In the genomic region with DNA sequence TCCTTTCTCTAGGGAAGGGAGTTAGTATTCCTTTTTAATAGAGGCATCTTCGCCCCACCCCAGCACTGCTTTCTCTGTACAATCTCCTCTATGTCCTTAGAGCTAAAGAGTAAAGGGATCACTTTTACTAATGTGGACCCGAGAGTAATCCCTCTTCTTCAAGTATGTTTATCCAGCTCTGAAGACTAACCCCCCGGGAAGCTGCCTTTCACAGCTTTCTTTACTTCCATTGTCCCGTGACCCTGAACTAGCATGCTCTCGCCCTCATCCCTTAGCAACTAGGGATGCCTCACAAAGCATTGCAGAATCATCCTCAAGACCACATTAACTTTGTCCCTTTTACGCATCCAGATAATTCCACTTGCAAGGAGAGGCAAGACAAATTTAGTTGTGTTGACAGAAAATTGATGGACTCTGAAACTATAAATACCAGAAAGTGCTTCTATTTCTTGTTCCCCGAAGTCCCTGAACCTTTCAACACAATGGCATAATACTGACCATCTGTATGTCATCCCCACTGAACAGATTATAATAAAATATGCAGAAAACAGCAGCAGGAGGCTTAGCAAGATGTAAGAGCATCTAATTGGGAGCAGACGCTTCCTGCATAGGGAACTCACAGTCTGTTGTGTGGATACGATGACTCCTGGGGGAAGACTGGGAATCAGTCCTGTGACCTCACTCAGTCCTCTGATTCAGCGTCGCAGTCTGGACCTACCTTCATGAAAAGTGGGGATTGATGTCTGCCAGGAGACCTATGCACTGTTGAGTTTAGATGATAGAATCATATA, we compare ENCODE assay signal across 14 mouse cellular contexts.
A peak's percentile ranks its signal among the peaks of the same experiment; 100 is the strongest.
DNase-seq lines count a peak whose midpoint lies in the region; ATAC-seq lines count a peak whose summit lies in the region.
"Had no signal": no experiment of that assay in that cellular context is flagged by ENCODE, and none has a peak within 500 bp of the region (broad histone marks: within the 10 kb centered on the region; RNA-seq: fewer than 3 reads in every experiment).

No protein-coding gene starts in this region.

- no peaks in the 10 kb centered on the region for H3K9me3 ChIP-seq in forebrain, embryonic 11.5 days (ENCODE audit: control insufficient read depth, low read length)
- H3K9me3 ChIP-seq in forebrain, embryonic 16.5 days (ENCODE audit: control insufficient read depth, low read length) = no peaks in the 10 kb centered on the region
- H3K9me3 ChIP-seq in forebrain, embryonic 13.5 days (replicated peaks) = no peaks in the 10 kb centered on the region
- no peaks in the 10 kb centered on the region for H3K9me3 ChIP-seq in neural tube, embryonic 14.5 days (ENCODE audit: control insufficient read depth, low read length)
- H3K9me3 ChIP-seq: limb, embryonic 10.5 days had no signal

- no peak overlapping the region for H3K9ac ChIP-seq in forebrain, embryonic 11.5 days (ENCODE audit: low read length)
- H3K9ac ChIP-seq in forebrain, embryonic 16.5 days (replicated peaks; ENCODE audit: low read depth, low read length) = no peak overlapping the region
- H3K9ac ChIP-seq in forebrain, embryonic 13.5 days = no peak overlapping the region
- H3K9ac ChIP-seq in neural tube, embryonic 14.5 days (replicated peaks; ENCODE audit: low read depth, low read length) = no peak overlapping the region
- H3K9ac ChIP-seq: liver, embryonic 14.5 days had no signal

- DNase-seq in forebrain, embryonic 11.5 days (ENCODE audit: low spot score) = no peak
- peak; percentile 66 for DNase-seq in mesoderm, embryonic 11.5 days (ENCODE audit: low read depth, low spot score)
- no peak for DNase-seq in urinary bladder, postnatal 36 days (ENCODE audit: low spot score in 2 of 2)
- no peak for DNase-seq in right cerebral cortex, postnatal 14 days
- DNase-seq: cerebellum, adult 9-11 months; kidney, adult 9 months; lung, postnatal 36 days; thymus, postnatal 14 days had no signal

- no peak overlapping the region for H3K27ac ChIP-seq in forebrain, embryonic 11.5 days (ENCODE audit: low read depth, low read length)
- H3K27ac ChIP-seq in forebrain, embryonic 16.5 days (ENCODE audit: low read length) = no peak overlapping the region
- no peak overlapping the region for H3K27ac ChIP-seq in forebrain, embryonic 13.5 days
- H3K27ac ChIP-seq in neural tube, embryonic 14.5 days (ENCODE audit: low read depth, low read length) = no peak overlapping the region
- H3K27ac ChIP-seq: limb, embryonic 10.5 days; liver, embryonic 14.5 days had no signal

- no peak overlapping the region for H3K4me2 ChIP-seq in forebrain, embryonic 11.5 days (ENCODE audit: low read depth, low read length, severe bottlenecking)
- H3K4me2 ChIP-seq in forebrain, embryonic 16.5 days (ENCODE audit: low read length) = no peak overlapping the region
- H3K4me2 ChIP-seq in forebrain, embryonic 13.5 days = no peak overlapping the region
- no peak overlapping the region for H3K4me2 ChIP-seq in neural tube, embryonic 14.5 days (ENCODE audit: low read depth, low read length)

- no peak overlapping the region for H3K4me3 ChIP-seq in forebrain, embryonic 11.5 days (ENCODE audit: low read depth, low read length)
- H3K4me3 ChIP-seq in forebrain, embryonic 16.5 days (replicated peaks; ENCODE audit: low read length) = no peak overlapping the region
- no peak overlapping the region for H3K4me3 ChIP-seq in forebrain, embryonic 13.5 days
- no peak overlapping the region for H3K4me3 ChIP-seq in neural tube, embryonic 14.5 days (ENCODE audit: low read depth, low read length)
- H3K4me3 ChIP-seq: limb, embryonic 10.5 days had no signal

- no peaks in the 10 kb centered on the region for H3K36me3 ChIP-seq in forebrain, embryonic 11.5 days (ENCODE audit: control insufficient read depth, insufficient read depth, low read length)
- H3K36me3 ChIP-seq in forebrain, embryonic 16.5 days (ENCODE audit: control insufficient read depth, insufficient read depth) = no peaks in the 10 kb centered on the region
- H3K36me3 ChIP-seq in forebrain, embryonic 13.5 days (ENCODE audit: poor library complexity, severe bottlenecking) = no peaks in the 10 kb centered on the region
- no peaks in the 10 kb centered on the region for H3K36me3 ChIP-seq in neural tube, embryonic 14.5 days (ENCODE audit: control insufficient read depth, insufficient read depth, low read length)
- H3K36me3 ChIP-seq: limb, embryonic 10.5 days had no signal

- no peaks in the 10 kb centered on the region for H3K27me3 ChIP-seq in forebrain, embryonic 11.5 days (ENCODE audit: control insufficient read depth, insufficient read depth, low read length)
- no peaks in the 10 kb centered on the region for H3K27me3 ChIP-seq in forebrain, embryonic 16.5 days (replicated peaks; ENCODE audit: control insufficient read depth, insufficient read depth, low read length)
- H3K27me3 ChIP-seq in forebrain, embryonic 13.5 days = no peaks in the 10 kb centered on the region
- H3K27me3 ChIP-seq in neural tube, embryonic 14.5 days (ENCODE audit: control insufficient read depth, insufficient read depth, low read length) = no peaks in the 10 kb centered on the region

- peak; percentile 77 for ATAC-seq in forebrain, embryonic 11.5 days (replicated peaks; ENCODE audit: low FRiP score)
- no peak for ATAC-seq in forebrain, embryonic 16.5 days
- peak; percentile 41; the same call in 1 of the 2 replicates for ATAC-seq in forebrain, embryonic 13.5 days
- ATAC-seq in neural tube, embryonic 14.5 days (ENCODE audit: low read depth) = peak; percentile 9; the same call in 1 of the 2 replicates
- ATAC-seq in megakaryocyte progenitor cell, adult 5-6 weeks (replicated peaks; ENCODE audit: poor library complexity) = no peak

- WGBS in forebrain, embryonic 11.5 days = 34% methylated on average over 11 of the region's 11 CpGs
- 33% methylated on average over 11 of the region's 11 CpGs for WGBS in forebrain, embryonic 16.5 days
- 31% methylated on average over 11 of the region's 11 CpGs for WGBS in forebrain, embryonic 13.5 days
- WGBS in neural tube, embryonic 14.5 days = 26% methylated on average over 11 of the region's 11 CpGs

- no peaks in the 10 kb centered on the region for H3K4me1 ChIP-seq in forebrain, embryonic 11.5 days (replicated peaks; ENCODE audit: control insufficient read depth, insufficient read depth, low read length)
- no peaks in the 10 kb centered on the region for H3K4me1 ChIP-seq in forebrain, embryonic 16.5 days (replicated peaks; ENCODE audit: control insufficient read depth, insufficient read depth, low read length)
- no peaks in the 10 kb centered on the region for H3K4me1 ChIP-seq in forebrain, embryonic 13.5 days
- no peaks in the 10 kb centered on the region for H3K4me1 ChIP-seq in neural tube, embryonic 14.5 days (ENCODE audit: control insufficient read depth, insufficient read depth, low read length)
- H3K4me1 ChIP-seq: limb, embryonic 10.5 days had no signal

Comparison
In these comparisons a context has a peak if more than half of its experiments do, and no peak if none do; other contexts are left out.
1. ATAC-seq: peak in forebrain, embryonic 11.5 days (single experiment), forebrain, embryonic 13.5 days (single experiment) and neural tube, embryonic 14.5 days (single experiment); none in forebrain, embryonic 16.5 days (single experiment) and megakaryocyte progenitor cell, adult 5-6 weeks (single experiment).